Mouse (Mus musculus): ENCODE measurements around the gene Ctsf. TPM values are rescaled to one million over a fixed set of nuclear protein-coding genes. Genes with fewer than 3 reads are reported as not detected.

The Ctsf gene
- total RNA-seq, 2 experiments from 2014 or later, result 32.9 to 35.6 TPM

Other genes with a start within 250 kb of the Ctsf start
- gene Lrfn4, start 239.5 kb upstream of the Ctsf start, total RNA-seq (2021), result 1 to 10 TPM; 5.1 to 7.1 TPM
- gene Rce1, start 229.5 kb upstream of the Ctsf start, total RNA-seq (2021), result 10 to 100 TPM in 1 of 2 experiments, 1 to 10 TPM in 1; 8.8 to 10.1 TPM
- gene Gm960, start 156.5 kb upstream of the Ctsf start, total RNA-seq (2021), result 1 to 10 TPM in 1 of 2 experiments, under 1 TPM in 1; 0.20 to 1.0 TPM
- 1 to 10 TPM in 1 of 2 experiments, under 1 TPM in 1; 0.96 to 1.1 TPM for gene Sptbn2, start 144.0 kb upstream of the Ctsf start, total RNA-seq (2021)
- gene Rbm4b, start 98.6 kb upstream of the Ctsf start, total RNA-seq (2021), result 1 to 10 TPM; 2.5 to 4.6 TPM
- gene Rbm4, start 61.2 kb upstream of the Ctsf start, total RNA-seq (2021), result 10 to 100 TPM; 44.8 to 46.5 TPM
- 10 to 100 TPM; 10.9 to 11.6 TPM for gene Gm21992, start 43.5 kb upstream of the Ctsf start, total RNA-seq (2021)
- 10 to 100 TPM; 18.6 to 22.5 TPM for gene Rbm14, start 43.5 kb upstream of the Ctsf start, total RNA-seq (2021)
- gene Ccs, start 15.8 kb upstream of the Ctsf start, total RNA-seq (2021), result 10 to 100 TPM; 31.4 to 33.1 TPM
- gene Ccdc87, start 15.8 kb upstream of the Ctsf start, total RNA-seq (2021), result not detected
- 1,000 to 10,000 TPM; 4,231 to 4,587 TPM for gene Actn3, start 22.8 kb downstream of the Ctsf start, total RNA-seq (2021)
- 1 to 10 TPM; 4.5 to 5.3 TPM for gene Zdhhc24, start 23.5 kb downstream of the Ctsf start, total RNA-seq (2021)
- gene Bbs1, start 51.5 kb downstream of the Ctsf start, total RNA-seq (2021), result 1 to 10 TPM; 1.9 to 2.9 TPM
- gene Dpp3, start 73.2 kb downstream of the Ctsf start, total RNA-seq (2021), result 10 to 100 TPM; 32.1 to 33.8 TPM
- 1 to 10 TPM in 1 of 2 experiments, under 1 TPM in 1; 0.68 to 1.4 TPM for gene Peli3, start 88.0 kb downstream of the Ctsf start, total RNA-seq (2021)
- 10 to 100 TPM; 48.6 to 56.1 TPM for gene Mrpl11, start 107.0 kb downstream of the Ctsf start, total RNA-seq (2021)
- under 1 TPM in 1 of 2 experiments, not detected in 1; 0.12 TPM for gene Npas4, start 135.2 kb downstream of the Ctsf start, total RNA-seq (2021)
- 1 to 10 TPM; 4.0 to 7.3 TPM for gene Slc29a2, start 168.7 kb downstream of the Ctsf start, total RNA-seq (2021)
- 10 to 100 TPM; 21.5 to 21.9 TPM for gene B4gat1, start 183.7 kb downstream of the Ctsf start, total RNA-seq (2021)
- gene AC124502.3, start 183.8 kb downstream of the Ctsf start, total RNA-seq (2021), result 1 to 10 TPM in 1 of 2 experiments, under 1 TPM in 1; 0.84 to 1.3 TPM
- 10 to 100 TPM; 14.3 to 15.5 TPM for gene Brms1, start 186.2 kb downstream of the Ctsf start, total RNA-seq (2021)
- gene Rin1, start 195.4 kb downstream of the Ctsf start, total RNA-seq (2021), result 1 to 10 TPM; 1.5 to 1.8 TPM
- gene Cd248, start 212.9 kb downstream of the Ctsf start, total RNA-seq (2021), result 10 to 100 TPM; 45.2 to 60.2 TPM
- under 1 TPM; 0.23 to 0.27 TPM for gene Tmem151a, start 230.4 kb downstream of the Ctsf start, total RNA-seq (2021)
- 10 to 100 TPM; 46.4 to 49.3 TPM for gene Yif1a, start 233.4 kb downstream of the Ctsf start, total RNA-seq (2021)
- gene Cnih2, start 243.4 kb downstream of the Ctsf start, total RNA-seq (2021), result under 1 TPM; 0.75 to 0.90 TPM

All from gastrocnemius, postnatal 10 days (tissue).